Mouse (Mus musculus): ENCODE measurements around the gene Lrrc8c. TPM values are rescaled to one million over a fixed set of nuclear protein-coding genes. Genes with fewer than 3 reads are reported as not detected.

Lrrc8c gene
- polyA plus RNA-seq, 1 experiment from 2014 or later: 27.1 TPM

- H3K27me3 ChIP-seq (replicated peaks): no peaks in the 10 kb centered on the region
- no peak overlapping the region for H3K4me3 ChIP-seq
- no peak overlapping the region for H3K9ac ChIP-seq
- H3K9me3 ChIP-seq (replicated peaks): peaks cover 4% of the 10 kb centered on the region; the same call in 1 of the 2 replicates
- no peak overlapping the region for H3K27ac ChIP-seq (ENCODE audit: poor library complexity, severe bottlenecking)
- H3K4me1 ChIP-seq (replicated peaks): peaks cover 2% of the 10 kb centered on the region; the same call in 1 of the 2 replicates
- 91% methylated on average over 6 of the region's 6 CpGs for WGBS
- H3K36me3 ChIP-seq: peaks cover 42% of the 10 kb centered on the region
- H3K4me2 ChIP-seq: no peak overlapping the region
- ATAC-seq (ENCODE audit: insufficient number of reproducible peaks, low FRiP score): no peak
These were observed 37.1 kb downstream of the Lrrc8c start for GRCm38 (mm10) chr5:105556291-105556690.

GRCm38 (mm10) chr5:105557346-105557745, 38.2 kb downstream of the Lrrc8c start:
- ATAC-seq (ENCODE audit: insufficient number of reproducible peaks, low FRiP score): no peak
- WGBS: 95% methylated on average over 3 of the region's 3 CpGs
- H3K9ac ChIP-seq: no peak overlapping the region
- peaks cover 4% of the 10 kb centered on the region; the same call in 1 of the 2 replicates for H3K9me3 ChIP-seq (replicated peaks)
- H3K4me3 ChIP-seq: no peak overlapping the region
- no peak overlapping the region for H3K27ac ChIP-seq (ENCODE audit: poor library complexity, severe bottlenecking)
- H3K27me3 ChIP-seq (replicated peaks): no peaks in the 10 kb centered on the region
- H3K36me3 ChIP-seq: peaks cover 31% of the 10 kb centered on the region
- peaks cover 9% of the 10 kb centered on the region for H3K4me1 ChIP-seq (replicated peaks)
- no peak overlapping the region for H3K4me2 ChIP-seq

- Histone ChIP-seq H3K4me3 (no peak overlapping the region), H3K9me3 (replicated peaks) (peaks cover 4% of the 10 kb centered on the region; the same call in 1 of the 2 replicates), H3K9ac (no peak overlapping the region), H3K27me3 (replicated peaks) (no peaks in the 10 kb centered on the region), H3K36me3 (peaks cover 26% of the 10 kb centered on the region), H3K27ac (ENCODE audit: poor library complexity, severe bottlenecking) (no peak overlapping the region), H3K4me2 (no peak overlapping the region), H3K4me1 (replicated peaks) (peaks cover 9% of the 10 kb centered on the region)
- ATAC-seq (ENCODE audit: insufficient number of reproducible peaks, low FRiP score): no peak
- WGBS: 82% methylated on average over 4 of the region's 4 CpGs
These were observed 38.6 kb downstream of the Lrrc8c start for GRCm38 (mm10) chr5:105557777-105558240.

GRCm38 (mm10) chr5:105558517-105558916, 39.3 kb downstream of the Lrrc8c start:
- Histone ChIP-seq H3K36me3 (peaks cover 24% of the 10 kb centered on the region), H3K4me3 (no peak overlapping the region), H3K27ac (ENCODE audit: poor library complexity, severe bottlenecking) (no peak overlapping the region), H3K9me3 (replicated peaks) (peaks cover 4% of the 10 kb centered on the region; the same call in 1 of the 2 replicates), H3K9ac (no peak overlapping the region), H3K4me1 (replicated peaks) (peaks cover 9% of the 10 kb centered on the region), H3K4me2 (no peak overlapping the region), H3K27me3 (replicated peaks) (no peaks in the 10 kb centered on the region)
- WGBS: 91% methylated on average over 4 of the region's 4 CpGs
- ATAC-seq (ENCODE audit: insufficient number of reproducible peaks, low FRiP score): no peak

GRCm38 (mm10) chr5:105561926-105562325, 42.7 kb downstream of the Lrrc8c start:
- Histone ChIP-seq H3K27me3 (replicated peaks) (no peaks in the 10 kb centered on the region), H3K4me2 (no peak overlapping the region), H3K9ac (no peak overlapping the region), H3K36me3 (peaks cover 28% of the 10 kb centered on the region), H3K27ac (ENCODE audit: poor library complexity, severe bottlenecking) (no peak overlapping the region; the same call in 1 of the 2 replicates), H3K4me1 (replicated peaks) (peaks cover 32% of the 10 kb centered on the region), H3K4me3 (no peak overlapping the region), H3K9me3 (replicated peaks) (peaks cover 4% of the 10 kb centered on the region; the same call in 1 of the 2 replicates)
- no peak for ATAC-seq (ENCODE audit: insufficient number of reproducible peaks, low FRiP score)

GRCm38 (mm10) chr5:105564761-105565160, 45.6 kb downstream of the Lrrc8c start:
- no peak overlapping the region for H3K4me2 ChIP-seq
- H3K4me3 ChIP-seq: no peak overlapping the region
- H3K4me1 ChIP-seq (replicated peaks): peaks cover 46% of the 10 kb centered on the region
- WGBS: 63% methylated on average over 4 of the region's 4 CpGs
- H3K9ac ChIP-seq: no peak overlapping the region
- no peak overlapping the region for H3K27ac ChIP-seq (ENCODE audit: poor library complexity, severe bottlenecking)
- no peaks in the 10 kb centered on the region for H3K9me3 ChIP-seq (replicated peaks)
- peaks cover 25% of the 10 kb centered on the region for H3K36me3 ChIP-seq
- ATAC-seq (ENCODE audit: insufficient number of reproducible peaks, low FRiP score): no peak
- H3K27me3 ChIP-seq (replicated peaks): no peaks in the 10 kb centered on the region

- Histone ChIP-seq H3K4me3 (no peak overlapping the region), H3K9ac (no peak overlapping the region), H3K9me3 (replicated peaks) (no peaks in the 10 kb centered on the region), H3K4me2 (no peak overlapping the region), H3K27ac (ENCODE audit: poor library complexity, severe bottlenecking) (no peak overlapping the region), H3K4me1 (replicated peaks) (peaks cover 46% of the 10 kb centered on the region), H3K36me3 (peaks cover 17% of the 10 kb centered on the region), H3K27me3 (replicated peaks) (no peaks in the 10 kb centered on the region)
- WGBS: 47% methylated on average over 4 of the region's 4 CpGs
- peak; percentile 86 for ATAC-seq (ENCODE audit: insufficient number of reproducible peaks, low FRiP score)
These were observed 46.6 kb downstream of the Lrrc8c start for GRCm38 (mm10) chr5:105565824-105566223.

GRCm38 (mm10) chr5:105566852-105567412, 47.7 kb downstream of the Lrrc8c start:
- no peak for ATAC-seq (ENCODE audit: insufficient number of reproducible peaks, low FRiP score)
- peaks cover 42% of the 10 kb centered on the region for H3K4me1 ChIP-seq (replicated peaks)
- H3K36me3 ChIP-seq: peaks cover 17% of the 10 kb centered on the region
- no peak overlapping the region for H3K27ac ChIP-seq (ENCODE audit: poor library complexity, severe bottlenecking)
- 71% methylated on average over 7 of the region's 7 CpGs for WGBS
- H3K9me3 ChIP-seq (replicated peaks): no peaks in the 10 kb centered on the region
- H3K9ac ChIP-seq: no peak overlapping the region
- H3K4me3 ChIP-seq: no peak overlapping the region
- H3K4me2 ChIP-seq: no peak overlapping the region
- H3K27me3 ChIP-seq (replicated peaks): no peaks in the 10 kb centered on the region

GRCm38 (mm10) chr5:105568043-105568747, 49.0 kb downstream of the Lrrc8c start:
- H3K4me1 ChIP-seq (replicated peaks): peaks cover 46% of the 10 kb centered on the region
- no peaks in the 10 kb centered on the region for H3K9me3 ChIP-seq (replicated peaks)
- H3K27me3 ChIP-seq (replicated peaks): no peaks in the 10 kb centered on the region
- no peak overlapping the region for H3K27ac ChIP-seq (ENCODE audit: poor library complexity, severe bottlenecking)
- H3K36me3 ChIP-seq: peaks cover 17% of the 10 kb centered on the region
- no peak overlapping the region for H3K9ac ChIP-seq
- ATAC-seq (ENCODE audit: insufficient number of reproducible peaks, low FRiP score): no peak
- no peak overlapping the region for H3K4me2 ChIP-seq
- H3K4me3 ChIP-seq: no peak overlapping the region
- WGBS: 86% methylated on average over 6 of the region's 6 CpGs

GRCm38 (mm10) chr5:105569168-105569567, 50.0 kb downstream of the Lrrc8c start:
- Histone ChIP-seq H3K9ac (no peak overlapping the region), H3K36me3 (peaks cover 22% of the 10 kb centered on the region), H3K4me1 (replicated peaks) (peaks cover 45% of the 10 kb centered on the region), H3K27me3 (replicated peaks) (no peaks in the 10 kb centered on the region), H3K4me3 (no peak overlapping the region), H3K4me2 (no peak overlapping the region), H3K27ac (ENCODE audit: poor library complexity, severe bottlenecking) (no peak overlapping the region), H3K9me3 (replicated peaks) (no peaks in the 10 kb centered on the region)
- WGBS: 76% methylated on average over 2 of the region's 2 CpGs
- ATAC-seq (ENCODE audit: insufficient number of reproducible peaks, low FRiP score): no peak

GRCm38 (mm10) chr5:105572160-105572692, 53.0 kb downstream of the Lrrc8c start:
- Histone ChIP-seq H3K9me3 (replicated peaks) (no peaks in the 10 kb centered on the region), H3K9ac (no peak overlapping the region), H3K36me3 (peaks cover 28% of the 10 kb centered on the region), H3K4me1 (replicated peaks) (peaks cover 43% of the 10 kb centered on the region), H3K4me2 (no peak overlapping the region), H3K27me3 (replicated peaks) (no peaks in the 10 kb centered on the region), H3K27ac (ENCODE audit: poor library complexity, severe bottlenecking) (no peak overlapping the region), H3K4me3 (no peak overlapping the region)
- ATAC-seq (ENCODE audit: insufficient number of reproducible peaks, low FRiP score): no peak
- 85% methylated on average over 5 of the region's 5 CpGs for WGBS
